Mouse (Mus musculus): Measurements from ENCODE around the gene Tmem150b.

Tmem150b gene

GRCm38 (mm10) chr7:4725169-4725568 lies at the start of gene Tmem150b:
Gene Tmem150b (minus strand): TSS chr7:4725249.
- no peak for DNase-seq

DNA sequence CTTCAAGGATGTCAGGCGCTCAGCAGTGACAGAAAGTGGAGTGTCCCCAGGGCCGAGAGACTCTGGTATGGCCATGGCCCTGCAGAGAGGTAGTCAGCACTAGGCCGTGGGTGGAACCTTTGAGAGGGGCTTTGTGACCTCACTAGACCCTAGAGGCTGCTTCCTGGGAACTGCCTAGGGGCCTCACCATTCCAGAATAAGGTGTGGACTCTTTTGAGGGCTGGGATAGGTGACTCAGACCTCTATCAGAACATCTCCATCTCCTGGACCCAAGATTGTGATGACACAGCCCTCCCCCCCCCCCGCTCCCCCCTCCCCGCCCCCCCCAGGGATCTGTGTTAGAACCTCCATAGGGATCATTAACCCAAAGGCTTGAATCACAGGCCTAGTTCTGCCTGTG lies 46.2 kb upstream of the Tmem150b start, which contains the start of gene Fam71e2:
Gene Fam71e2, minus strand, starts transcription at position 101 of the 400 bp plus-strand sequence.
- no peak for DNase-seq

- no peak for DNase-seq
Measured at GRCm38 (mm10) chr7:4764946-4765710, 40.1 kb upstream of the Tmem150b start.

- no peak for DNase-seq
Measured at GRCm38 (mm10) chr7:4759670-4760069, 34.6 kb upstream of the Tmem150b start.

GRCm38 (mm10) chr7:4752821-4753570 lies 27.9 kb upstream of the Tmem150b start, which contains the start of gene Cox6b2:
Gene Cox6b2 (minus strand): TSS chr7:4753094.
- peak; percentile 83 for DNase-seq

- peak; percentile 52 for DNase-seq
Measured at GRCm38 (mm10) chr7:4751971-4752820, 27.1 kb upstream of the Tmem150b start.

DNA sequence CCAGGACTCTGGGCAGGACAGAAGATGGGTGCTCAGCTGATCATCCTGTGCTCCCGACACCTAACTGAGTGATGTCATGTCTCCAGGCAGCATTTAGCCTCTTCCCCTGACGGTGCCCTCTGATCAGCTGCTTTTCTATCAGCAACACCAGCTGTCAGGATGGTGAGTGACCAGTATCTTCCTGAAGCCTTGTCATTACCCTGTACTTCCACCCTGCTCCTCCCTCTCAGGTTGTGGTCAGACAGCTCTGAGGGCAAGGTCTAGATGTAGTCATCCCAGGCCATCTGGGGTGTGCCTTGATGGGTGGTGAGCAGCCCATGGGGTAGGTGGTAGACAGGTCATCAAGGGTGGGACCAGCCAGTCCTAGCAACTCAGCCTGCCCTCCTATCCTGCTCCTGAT lies 24.1 kb upstream of the Tmem150b start:
- no peak for DNase-seq

- DNase-seq, result no peak
Measured at GRCm38 (mm10) chr7:4748321-4748720, 23.3 kb upstream of the Tmem150b start.

GRCm38 (mm10) chr7:4747156-4747899 lies 22.3 kb upstream of the Tmem150b start:
- DNase-seq, result no peak

- no peak for DNase-seq
Measured at GRCm38 (mm10) chr7:4746326-4746980, 21.4 kb upstream of the Tmem150b start.

DNA sequence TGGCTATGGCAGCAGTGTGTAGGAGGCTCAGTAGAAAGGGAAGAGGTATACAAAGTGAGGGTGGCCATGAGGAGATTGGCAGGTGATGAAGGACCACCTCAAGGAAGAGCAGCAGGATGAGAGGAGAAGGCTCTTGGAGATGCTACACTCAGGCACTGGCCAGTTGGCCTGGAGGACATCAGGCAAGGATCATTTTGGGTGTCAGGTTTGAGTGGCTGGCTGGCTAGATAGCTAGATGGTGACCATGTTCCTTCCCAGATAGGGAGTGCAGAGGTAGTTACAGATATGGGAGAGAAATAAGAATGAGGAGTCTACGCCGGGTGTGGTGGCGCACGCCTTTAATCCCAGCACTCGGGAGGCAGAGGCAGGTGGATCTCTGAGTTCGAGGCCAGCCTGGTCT lies 19.8 kb upstream of the Tmem150b start:
- DNase-seq, result no peak

DNA sequence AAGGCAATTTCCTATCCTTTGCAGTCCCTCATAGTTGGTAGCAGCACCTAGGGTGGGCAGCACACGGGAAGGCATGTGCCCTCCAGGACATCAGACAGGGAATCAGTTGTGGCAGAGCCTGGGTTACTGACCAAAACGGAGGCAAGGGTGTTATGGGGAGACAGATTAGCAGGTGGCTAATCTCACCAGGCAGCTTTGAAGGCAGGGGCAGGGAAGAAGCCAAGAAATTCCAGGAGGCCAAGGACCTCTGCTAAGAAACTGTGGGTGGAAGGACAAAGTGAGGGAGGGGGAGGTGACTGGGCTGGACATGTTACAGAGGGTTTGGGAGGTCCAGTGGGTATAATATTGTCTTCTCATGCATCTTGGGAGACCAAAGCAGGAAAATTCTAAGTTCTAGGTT lies 18.3 kb upstream of the Tmem150b start:
- DNase-seq, result peak; percentile 58

GRCm38 (mm10) chr7:4742482-4742819 lies 17.4 kb upstream of the Tmem150b start:
- DNase-seq, result no peak

GRCm38 (mm10) chr7:4741672-4742481 lies 16.8 kb upstream of the Tmem150b start:
- no peak for DNase-seq

DNA sequence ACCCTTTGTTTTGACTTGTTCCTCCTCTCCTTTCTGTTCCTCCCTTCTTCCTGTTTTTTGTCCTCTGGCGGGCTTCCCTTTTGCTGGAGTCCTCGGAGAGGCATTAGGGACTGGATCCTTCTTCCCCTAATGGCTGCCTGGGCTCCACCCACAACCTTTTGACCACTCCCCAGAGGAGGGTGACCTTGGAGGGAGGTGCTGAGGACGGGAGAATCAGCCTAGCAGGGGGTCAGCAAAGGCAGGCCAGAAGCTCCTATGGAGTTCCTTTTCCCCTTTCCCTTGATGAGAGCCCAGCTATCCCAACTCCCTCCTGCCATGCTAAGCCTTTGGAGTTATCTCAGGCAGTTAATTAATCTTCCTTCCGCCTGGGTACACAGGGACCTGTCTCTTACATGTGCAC lies 16.1 kb upstream of the Tmem150b start:
- DNase-seq, result peak; percentile 60

GRCm38 (mm10) chr7:4740309-4740727 lies 15.3 kb upstream of the Tmem150b start:
- no peak for DNase-seq

GRCm38 (mm10) chr7:4739544-4740275 lies 14.7 kb upstream of the Tmem150b start, which contains the start of gene Kmt5c:
Gene Kmt5c (plus strand): TSS chr7:4740115.
- peak; percentile 97 for DNase-seq

DNA sequence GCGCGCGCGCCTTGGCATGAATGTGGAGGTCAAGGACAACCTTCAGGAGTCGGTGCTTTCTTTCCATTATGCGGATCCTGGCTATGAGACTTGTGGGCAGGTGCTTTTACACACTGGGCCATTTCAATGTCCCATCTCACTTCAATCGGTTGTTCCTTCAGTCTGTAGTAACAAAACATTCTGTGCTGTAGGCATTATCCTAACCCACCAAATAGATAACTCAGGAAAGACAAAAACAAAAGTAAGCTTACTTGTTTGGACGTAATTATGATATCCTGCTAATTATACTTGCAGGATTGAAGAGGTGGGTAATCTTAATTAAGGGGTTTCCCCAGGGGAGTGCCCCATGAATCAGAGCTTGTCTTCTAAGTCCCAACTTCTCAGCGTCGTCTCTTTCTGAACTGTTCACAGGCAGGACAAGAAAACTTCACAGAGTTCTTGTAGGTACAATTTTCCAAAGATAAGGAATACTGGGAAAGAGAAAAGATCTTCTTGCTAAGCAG lies 14.0 kb upstream of the Tmem150b start:
- no peak for DNase-seq

DNA sequence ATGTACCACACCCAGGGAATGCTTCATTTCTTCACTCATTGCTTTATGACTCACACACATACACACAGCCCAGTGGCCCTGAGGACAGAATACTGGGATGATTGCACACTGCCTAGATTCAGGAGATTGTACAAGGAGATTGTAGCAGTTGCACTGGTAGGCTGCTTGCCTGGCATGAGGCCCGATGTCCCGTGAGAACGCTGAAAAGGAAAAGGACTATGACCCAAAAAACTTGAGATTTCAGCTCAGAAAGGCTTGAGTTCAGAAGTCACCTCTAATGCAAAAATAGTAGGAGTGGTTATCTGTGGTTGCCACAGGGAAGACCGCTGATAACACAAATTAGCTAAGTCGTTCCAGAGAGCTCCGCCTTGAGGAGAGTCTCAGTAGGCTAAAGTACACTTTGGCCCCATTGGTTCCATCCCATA lies 7.9 kb upstream of the Tmem150b start:
- DNase-seq, result no peak

- DNase-seq, result no peak
Measured at GRCm38 (mm10) chr7:4731090-4731489, 6.0 kb upstream of the Tmem150b start.
